Mouse (Mus musculus) adrenal gland, adult 2 months (tissue): ENCODE measurements around the gene H2-Ke6. TPM values are rescaled to one million over a fixed set of nuclear protein-coding genes. Genes with fewer than 3 reads are reported as not detected.
A peak's percentile ranks its signal among the peaks of the same experiment; 100 is the strongest.
"Not testable (repeated sequence)": the region's sequence is repeated elsewhere in the genome, so short reads cannot be mapped to it uniquely, and the experiment has no call there.

ENCODE experiments used
- DNase-seq: peaks from one replicate; pipeline ENCODE4 v3.0.0; 2021
- polyA plus RNA-seq: library from polyadenylated mRNA; depleted of rRNA; stranded (reverse); fragments of >200 nt; gene quantifications from 2 replicates; pipeline ENCODE4 v1.2.3, GENCODE M21; 2012
- total RNA-seq, 2 experiments: library from RNA; stranded (reverse); gene quantifications; 2 replicates each; pipeline ENCODE4 v1.2.3; 2021

Gene H2-Ke6
- total and polyA plus RNA-seq, 3 experiments: 252 to 362 (median 263) TPM

DNA sequence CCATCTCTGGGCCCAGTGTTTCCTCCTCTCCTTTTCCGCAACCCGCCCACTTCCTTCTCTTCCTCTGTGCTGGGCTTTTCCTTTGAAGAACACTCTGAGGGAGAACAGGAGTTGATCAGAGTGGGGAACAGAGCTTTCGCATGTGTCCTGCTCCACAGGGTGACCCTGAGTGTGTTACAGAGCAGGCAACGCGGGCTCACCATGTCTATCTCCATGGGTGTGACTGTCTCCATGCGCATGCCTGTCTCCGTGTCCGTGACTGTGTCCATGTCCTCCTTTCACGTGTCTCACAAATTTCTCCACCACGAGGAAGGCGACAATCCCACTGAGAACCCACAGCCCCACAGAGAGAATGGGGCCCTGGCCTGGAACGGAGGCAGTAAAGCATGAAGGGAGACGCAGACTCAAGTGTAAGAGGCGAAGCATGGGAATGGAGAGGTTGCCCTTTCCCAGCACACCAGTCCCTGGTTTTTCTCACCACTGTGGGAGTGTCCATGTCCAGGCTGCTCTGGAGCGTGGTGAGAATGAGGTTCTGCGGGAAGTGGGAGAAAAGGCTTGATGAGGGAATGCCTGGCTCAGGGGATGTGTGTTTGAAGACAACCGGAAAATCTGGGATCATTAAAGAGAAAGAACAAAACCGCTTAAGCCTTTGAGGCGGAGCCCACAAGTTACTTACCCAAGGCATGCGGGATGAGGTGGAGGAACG is 2.2 kb upstream of the H2-Ke6 start:
- peak; percentile 8 for DNase-seq

DNA sequence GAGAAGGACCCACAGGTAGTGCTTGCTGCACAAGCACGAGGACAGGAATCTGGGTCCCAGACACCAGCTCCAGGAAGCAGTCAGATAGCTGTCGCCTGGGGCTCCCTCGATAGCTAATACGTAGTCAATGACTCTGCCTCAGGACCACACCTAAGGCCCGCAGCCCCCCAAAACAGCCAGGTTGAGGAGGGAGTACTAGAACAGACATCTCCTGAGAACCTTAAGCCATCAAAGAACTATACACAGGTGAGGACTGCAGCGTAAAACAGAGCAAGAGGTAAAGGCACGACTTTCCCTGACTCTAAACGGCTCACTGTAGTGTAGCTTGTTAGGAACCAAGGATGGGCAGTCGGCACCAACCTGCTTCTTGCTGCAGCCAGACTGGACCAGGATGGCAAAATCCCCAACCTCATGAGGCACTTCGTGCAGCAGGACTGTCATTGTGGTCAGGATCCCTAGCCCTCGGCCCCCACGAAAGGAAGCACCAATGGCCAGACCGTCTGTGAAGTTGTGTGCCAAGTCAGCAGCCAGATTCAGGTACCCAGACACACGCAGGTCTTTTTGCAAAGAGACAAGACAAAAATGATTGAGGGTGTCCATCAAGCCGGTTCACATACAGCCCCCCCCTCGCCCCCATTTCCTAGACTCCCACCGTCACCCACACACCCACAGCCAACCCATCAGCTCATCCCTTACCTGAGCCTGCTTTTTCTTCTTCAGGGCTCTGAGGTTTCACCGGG is 1.5 kb upstream of the H2-Ke6 start:
- peak; percentile 9 for DNase-seq

DNA sequence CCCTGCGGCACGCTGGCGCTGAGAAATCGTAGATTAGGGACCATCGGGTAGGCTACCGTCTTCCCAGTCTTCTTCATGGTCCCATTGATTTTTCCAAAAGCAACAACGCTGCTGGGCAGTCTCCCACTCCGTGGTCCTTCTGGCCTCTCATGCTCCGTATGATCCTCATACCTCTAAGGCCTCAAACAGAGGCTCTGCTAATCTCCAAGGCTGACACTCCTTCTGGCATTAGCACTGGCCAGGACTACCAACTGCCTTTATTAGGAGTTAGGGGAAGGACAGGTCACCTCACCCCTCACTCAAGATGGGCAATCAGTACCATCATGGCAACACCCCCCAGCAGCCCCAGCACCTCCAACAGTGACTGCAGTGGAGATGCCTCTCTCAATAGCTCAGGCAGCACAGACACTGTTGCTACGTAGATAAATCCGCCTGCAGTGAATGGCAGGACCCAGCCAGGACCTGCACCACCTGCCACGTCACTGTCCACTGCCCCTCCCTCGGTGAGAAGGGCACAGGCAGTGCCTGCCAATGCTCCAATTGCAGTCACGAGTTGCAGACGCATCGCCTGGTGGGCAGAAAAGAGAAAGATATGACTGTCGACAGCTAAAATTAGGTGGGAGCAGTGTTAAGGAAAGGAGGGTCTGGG is 765 bp upstream of the H2-Ke6 start:
- peak; percentile 17 for DNase-seq

DNA sequence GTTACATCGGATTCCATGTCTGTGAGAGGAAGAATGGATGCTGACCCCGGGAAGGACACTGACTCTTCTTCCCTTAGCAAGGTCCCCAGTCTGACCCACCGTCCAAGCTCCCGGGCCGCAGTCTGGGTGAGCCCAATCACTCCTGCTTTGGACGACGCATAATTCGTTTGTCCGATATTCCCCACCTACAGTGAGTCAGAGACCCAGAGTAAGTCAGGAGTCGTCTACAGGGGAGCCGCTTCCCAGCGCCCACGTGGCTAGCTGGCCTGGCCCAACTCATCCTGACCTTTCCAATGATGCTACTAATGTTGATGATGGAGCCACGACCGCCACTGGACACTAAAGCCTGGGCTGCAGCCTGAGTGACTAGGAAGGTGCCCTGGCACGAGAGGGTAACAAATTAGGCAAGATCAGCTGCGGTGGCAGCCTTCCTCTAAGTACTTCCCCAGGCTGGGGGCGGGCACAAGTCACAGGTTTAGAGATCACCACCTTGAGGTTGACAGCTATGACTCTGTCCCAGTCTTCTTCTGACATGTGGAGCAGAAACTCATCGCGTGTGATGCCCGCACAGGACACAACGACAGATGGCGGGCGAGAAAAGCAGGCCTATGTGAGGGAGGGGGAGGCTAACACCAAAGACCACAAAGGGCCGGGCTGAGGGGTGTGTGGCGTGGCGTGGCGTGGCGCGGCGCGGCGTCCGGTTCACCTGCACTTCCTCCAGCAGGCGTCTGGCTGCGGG is 774 bp downstream of the H2-Ke6 start:
- peak; percentile 81 for DNase-seq

DNA sequence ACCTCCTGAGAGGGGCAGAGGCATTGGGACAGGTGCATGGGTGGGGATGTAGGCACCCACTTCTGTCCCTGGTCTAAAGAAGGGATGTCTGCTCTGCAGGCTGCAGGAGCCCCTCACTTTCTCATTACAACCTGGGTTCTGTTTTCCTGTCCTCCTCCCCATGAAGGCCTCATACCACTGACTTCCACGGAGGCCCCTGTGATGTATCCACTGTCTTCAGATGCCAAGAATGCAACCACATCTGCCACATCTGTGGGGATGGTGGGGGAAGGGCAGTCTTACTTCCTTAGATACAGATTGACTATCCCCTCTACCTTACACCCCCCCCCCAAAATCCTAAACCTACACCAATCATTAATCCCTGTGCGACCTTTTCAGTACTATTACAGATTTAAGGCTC is 1.6 kb downstream of the H2-Ke6 start:
- DNase-seq: no peak

DNA sequence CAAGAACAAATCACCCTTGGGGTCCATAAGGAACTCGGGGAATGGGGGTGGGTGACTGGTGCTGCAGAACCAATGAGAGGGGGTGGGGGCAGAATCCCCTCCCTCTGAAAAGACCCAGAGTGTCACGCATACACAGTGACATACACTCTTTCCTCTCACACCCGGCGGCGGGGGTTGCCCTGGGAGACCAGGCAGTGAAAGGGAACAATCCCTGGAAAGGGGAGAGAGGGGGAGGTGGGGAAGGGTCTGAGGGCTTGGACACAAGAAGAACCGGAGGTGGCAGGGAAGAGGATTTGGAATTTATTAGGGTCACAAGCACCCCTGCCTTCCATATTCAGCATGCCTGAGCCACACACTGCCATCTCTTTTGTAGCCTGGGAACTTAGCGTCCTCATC is 2.1 kb downstream of the H2-Ke6 start:
- DNase-seq: peak; percentile 26

DNA sequence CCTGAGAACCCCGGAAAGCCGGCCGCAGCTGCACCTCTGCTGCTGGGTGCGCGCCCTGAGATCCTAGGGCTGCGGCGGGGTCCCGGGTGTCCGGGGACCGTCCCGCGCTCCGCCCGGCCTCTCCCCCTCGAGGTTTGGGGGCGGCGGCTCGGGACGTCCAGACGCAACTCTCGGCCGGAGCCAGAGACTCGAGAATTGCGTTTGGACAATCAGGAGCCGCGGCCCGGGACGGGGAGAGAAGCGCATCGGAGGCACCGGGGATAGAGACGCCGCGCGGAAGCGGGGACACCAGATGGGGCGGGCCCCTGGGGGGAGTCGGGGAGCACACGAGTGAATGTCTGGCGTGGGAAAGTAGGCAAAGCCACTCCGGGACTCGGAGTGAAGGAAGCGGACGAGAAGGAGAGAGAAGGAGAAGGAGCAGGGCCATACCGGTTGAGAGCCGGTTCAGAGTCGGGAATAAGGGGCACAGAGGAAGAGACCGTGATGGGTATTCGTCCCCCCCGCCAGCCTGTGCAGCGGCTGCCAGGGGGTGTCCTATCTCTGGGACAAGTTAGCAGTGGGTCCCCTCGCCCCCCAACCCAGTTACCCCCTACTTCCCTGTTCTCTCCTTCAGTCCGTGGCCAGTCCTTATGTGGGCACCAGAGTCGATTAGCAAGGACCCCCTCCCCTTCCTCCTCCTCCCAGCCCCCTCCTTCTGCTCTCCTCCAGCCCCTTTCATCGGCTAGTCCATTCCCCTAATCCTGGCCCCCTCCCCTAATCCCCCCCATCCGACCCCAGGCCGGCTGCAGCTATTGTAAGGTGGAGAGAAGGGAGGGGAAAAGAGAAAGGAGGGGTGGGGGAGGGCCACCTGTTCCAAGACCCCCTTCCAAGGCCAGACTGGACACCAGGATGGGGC is 2.8 kb downstream of the H2-Ke6 start:
- peak; percentile 18 for DNase-seq

DNA sequence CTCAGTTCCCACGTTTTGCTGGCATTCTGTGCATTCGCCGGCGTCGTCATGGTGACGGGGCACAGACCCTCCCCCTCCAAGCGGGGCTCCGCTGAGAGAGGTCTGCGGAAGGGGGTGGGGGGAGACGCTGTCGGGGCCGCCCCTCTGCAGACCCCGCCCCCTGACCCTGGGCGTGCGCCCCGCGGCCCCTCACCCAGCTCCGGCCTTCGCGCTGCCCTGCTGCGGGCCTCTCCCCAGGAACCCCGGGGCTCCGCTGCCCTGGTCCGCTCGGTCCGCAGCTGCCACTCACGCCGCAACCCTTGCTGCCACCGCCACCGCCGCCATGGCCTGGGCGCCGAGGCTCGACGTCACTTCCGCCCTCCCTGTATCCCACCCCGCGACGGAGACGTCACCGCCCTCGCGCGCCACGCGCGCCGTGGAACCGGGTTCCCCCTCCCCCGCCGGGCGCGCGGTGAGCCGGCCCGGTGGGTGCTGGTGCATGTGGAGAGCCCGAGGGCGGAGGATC is 3.5 kb downstream of the H2-Ke6 start, which contains the start of gene Ring1:
Gene Ring1, minus strand, starts transcription at position 364 of the 505 bp plus-strand sequence.
- DNase-seq: peak; percentile 93

DNA sequence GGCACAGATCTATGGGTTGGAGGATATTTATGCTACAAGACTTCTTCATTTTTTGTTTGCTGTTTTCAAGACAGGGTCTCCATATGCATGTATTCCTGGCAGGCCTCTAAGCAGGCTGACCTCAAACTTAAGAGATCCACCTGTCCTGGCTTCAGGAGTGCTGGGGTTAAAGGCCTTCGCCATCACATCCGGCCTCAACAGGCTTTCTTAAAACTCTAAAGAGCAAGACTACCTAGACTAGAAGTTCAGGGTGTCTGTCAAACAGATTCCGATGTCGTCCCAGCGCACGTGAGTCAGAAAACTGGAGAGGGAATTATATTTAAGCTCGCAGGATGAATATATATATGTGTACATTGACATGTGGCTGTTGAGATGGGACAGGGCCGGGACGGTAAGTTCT is 4.2 kb downstream of the H2-Ke6 start:
- no peak for DNase-seq

DNA sequence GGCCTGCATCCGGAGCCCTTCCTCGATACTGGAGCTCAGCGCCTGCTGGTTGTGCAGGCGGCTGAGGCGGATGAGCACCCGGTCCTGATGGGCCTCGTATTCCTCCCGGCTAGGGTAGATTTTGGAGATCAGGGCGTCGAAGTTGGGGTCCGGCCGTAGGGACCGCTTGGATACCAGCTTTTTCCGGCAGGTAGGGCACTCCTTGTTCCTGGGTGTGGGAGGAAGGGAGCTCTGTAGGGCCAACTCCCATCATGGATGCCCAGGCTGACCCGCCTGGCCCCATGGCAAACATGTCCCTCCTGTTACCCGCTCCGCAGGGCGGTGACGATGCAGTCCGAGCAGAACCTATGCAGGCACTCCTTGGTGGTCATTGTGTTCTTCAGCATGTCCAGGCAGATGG is 4.9 kb downstream of the H2-Ke6 start:
- no peak for DNase-seq

DNA sequence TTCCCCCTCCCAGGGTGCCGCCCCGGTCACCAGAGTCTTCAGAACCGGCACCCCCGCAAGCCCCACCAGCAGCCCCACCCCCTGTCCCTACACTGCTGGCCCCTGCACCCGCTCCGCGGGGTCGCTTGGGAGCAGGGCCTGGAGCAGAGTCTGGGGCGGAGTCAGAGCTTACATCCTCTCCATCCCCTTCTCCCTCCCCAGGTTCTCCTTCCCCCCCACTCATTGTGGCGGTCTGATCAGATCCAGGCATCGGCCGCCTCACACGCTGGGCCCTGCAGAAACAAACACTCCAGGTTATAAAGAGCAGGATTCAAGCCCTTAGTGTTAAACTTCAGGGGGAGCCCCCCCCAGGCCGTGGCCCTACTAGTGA is 5.5 kb downstream of the H2-Ke6 start:
- no peak for DNase-seq

DNA sequence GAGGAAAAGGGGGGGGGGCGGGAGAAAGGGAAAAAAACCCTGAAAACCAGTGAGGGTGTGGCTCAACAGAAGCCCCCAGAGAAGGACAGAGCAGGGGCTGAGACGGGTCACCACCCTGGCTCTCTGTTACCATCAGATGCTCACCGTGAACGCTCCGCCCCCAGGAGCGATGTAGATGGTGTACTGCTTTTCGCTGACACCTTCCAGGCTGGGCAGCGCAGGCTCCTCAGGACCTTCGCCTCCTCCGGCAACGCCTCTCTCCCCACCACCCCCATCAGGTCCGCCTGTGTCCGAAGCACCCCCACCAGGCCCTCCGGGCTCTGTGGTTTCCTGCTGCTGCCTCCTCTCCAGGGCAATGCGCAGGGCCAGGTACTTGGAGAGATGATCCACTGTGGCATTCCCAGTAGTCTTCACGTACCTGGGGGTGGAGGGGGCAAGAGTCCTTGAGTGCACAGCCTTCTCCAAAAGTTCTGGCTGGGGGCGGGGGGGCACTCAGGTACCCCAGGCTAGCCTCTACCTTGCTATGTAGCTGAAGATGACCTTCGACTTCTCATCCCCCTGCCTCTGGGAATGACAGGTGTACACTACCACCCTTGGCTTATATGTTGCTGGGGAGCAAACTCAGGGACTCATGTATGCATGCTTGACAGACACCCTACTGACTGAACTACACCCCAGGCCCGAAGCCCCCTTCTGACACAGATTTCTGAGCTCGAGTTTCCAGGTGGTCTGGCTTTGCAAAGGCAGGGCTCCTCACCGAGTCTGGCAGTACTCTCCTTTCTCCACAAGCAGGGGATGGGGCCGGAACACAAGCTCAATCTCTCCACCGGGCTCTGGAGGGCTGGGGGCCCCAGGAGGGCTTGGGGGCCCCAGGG is 6.1 kb downstream of the H2-Ke6 start:
- DNase-seq: no peak

DNA sequence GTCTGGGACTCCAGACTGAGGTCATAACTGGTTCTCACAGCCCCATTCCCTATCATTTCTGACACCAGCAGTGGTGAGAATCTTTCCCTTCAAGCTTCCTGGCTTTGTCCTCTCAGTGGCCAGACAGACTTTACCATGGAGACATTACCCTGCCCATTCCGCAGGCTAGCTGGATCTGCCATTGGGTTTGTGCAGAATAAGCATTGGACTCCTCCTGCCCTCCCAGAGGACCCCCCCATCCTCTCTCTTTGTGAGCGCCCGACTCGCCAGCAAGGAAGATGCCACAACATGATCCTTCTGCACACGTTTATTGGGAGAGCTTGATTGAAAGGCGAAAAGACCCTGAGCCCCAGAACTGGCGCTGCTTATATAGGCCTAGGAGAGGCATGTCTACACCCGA is 14.4 kb downstream of the H2-Ke6 start:
- no peak for DNase-seq

DNA sequence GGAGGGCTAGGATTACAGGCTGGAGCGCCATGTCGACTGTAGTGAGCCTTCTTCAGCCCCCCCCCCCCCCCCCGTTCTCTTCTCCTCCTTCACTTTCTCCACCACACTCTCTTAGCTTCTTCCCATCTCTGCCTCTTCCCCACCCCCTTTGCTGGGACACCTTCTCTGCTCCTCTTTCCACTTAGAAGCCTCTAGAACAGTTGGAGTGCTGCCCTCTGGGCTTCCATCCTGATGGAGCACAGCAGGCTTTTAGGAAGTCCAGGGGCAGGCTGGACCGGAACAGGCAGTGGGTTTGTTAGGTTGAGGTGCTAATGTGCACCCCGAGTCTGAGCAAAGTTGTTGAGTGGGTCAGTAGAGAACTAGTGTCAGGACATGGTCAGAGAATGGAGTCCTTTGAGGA is 17.7 kb downstream of the H2-Ke6 start:
- DNase-seq: no peak

DNA sequence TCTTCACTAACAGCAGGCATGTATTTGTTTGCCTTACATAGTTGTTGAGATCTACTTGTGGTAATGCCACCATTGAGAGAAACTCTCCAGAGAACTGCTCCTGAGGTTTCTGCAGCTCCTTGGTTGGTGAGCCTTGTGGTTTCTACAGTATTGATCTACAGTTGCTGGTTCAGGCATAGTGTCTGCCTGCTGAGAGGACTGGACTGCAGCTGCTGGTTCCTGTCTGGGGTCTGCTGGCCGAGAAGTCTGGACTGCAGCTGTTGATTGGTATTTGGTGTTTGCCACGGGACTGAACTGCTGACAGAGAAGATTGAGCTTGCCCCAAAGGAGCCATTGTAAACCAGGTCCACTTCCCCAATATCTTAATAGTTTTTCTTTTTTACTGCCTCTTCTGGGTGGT is 21.3 kb downstream of the H2-Ke6 start:
- no peak for DNase-seq

DNA sequence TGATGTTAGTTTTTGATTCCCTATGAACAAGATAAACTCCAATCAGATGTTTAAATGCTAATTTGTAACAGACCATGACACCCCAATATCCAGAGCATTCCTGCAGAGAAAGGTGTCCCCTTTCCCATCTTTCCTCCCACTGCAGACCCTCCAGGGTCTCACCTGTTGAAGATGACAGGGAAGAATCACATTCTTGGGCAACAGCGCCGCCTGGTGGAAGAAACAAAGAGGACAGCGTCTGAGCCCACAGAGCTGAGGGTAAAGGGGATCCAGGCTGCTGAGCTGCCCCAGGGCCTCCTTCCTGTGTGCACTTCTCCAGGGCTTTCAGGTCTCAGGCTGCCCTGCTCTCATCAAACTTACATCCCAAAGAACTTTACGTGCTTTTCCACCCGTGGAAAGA is 24.4 kb downstream of the H2-Ke6 start:
- DNase-seq: no peak

DNA sequence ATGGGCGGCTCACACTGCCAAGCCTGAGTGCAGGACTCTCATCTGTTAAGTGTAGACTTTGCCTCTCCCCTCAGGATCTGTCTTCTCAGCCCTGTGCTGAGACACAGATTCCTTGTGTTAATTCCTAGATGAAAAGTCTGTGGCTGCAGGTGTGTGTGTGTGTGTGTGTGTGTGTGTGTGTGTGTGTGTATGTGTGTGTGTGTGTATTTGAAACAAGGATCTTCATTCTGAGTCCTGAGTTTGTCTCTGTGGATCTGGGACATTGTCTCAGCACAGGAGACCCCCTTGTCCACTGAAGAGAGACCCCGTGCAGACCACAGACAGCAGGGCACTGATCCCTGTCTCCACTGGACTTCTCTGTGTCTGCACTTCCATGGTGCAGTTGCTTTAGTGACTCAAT is 27.1 kb downstream of the H2-Ke6 start:
- not testable (repeated sequence) for DNase-seq

DNA sequence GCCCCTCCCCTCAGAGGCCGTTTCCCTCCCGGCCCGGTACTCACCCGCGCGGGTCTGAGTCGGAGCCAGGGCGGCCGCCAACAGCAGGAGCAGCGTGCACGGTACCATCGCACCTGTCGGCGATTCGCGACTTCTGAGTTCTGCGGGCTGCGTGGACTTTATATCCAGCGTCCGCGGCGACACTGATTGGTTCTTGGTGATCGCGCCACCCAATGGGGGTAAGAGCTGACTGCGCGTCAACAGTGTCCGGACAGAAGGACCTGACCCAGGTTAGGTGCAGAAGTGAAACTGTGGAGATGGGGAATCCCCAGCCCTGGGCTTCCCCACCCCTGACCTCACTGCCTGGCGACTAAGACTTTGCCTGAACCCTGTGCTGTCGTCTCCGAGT is 27.7 kb downstream of the H2-Ke6 start, which contains the start of gene H2-K1:
Gene H2-K1, minus strand, starts transcription at position 198 of the 388 bp plus-strand sequence.
- DNase-seq: peak; percentile 95

DNA sequence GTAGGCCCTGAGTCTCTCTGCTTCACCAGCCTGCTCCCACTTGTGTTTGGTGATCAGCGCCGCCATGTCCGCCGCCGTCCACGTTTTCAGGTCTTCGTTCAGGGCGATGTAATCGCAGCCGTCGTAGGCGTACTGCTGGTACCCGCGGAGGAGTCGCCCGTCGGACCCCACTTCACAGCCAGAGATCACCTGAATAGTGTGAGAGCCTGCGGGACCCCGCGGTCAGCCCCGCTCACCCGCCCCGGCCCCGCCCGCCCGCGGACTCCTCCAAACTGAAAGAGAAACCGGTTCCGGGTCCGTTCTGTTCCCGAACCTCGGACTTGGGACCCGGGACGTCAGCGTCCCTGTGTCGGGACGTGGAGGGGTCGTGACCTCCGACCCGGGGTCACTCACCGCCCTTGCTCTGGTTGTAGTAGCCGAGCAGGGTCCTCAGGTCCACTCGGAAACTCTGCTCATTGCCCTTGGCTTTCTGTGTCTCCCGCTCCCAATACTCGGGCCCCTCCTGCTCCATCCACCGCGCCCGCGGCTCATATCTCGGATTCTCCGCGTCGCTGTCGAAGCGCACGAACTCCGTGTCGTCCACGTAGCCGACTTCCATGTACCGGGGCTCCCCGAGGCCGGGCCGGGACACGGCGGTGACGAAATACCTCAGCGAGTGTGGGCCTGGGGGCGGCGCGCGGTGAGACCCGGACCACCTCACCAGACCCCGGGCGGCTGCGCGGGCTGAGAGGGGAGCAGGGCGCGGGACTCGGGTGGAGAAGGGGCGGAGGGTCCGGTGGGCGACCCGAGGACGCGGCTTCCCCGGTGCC is 28.3 kb downstream of the H2-Ke6 start:
- DNase-seq: peak; percentile 64
